Mouse (Mus musculus) lung, embryonic 14.5 days (tissue): ENCODE results near the gene Efcab7. TPM values are rescaled to one million over a fixed set of nuclear protein-coding genes. Genes with fewer than 3 reads are reported as not detected.

Experiments
- ATAC-seq: fragments of 200-750 bp; cut with Nextera tagmentation; 2 replicates; pipeline ENCODE4 v1.8.0; 2017; ENCODE audit warnings: mild to moderate bottlenecking, moderate TSS enrichment, moderate library complexity; ENCODE audit not compliant: insufficient read depth
- DNase-seq: peaks from one replicate; pipeline ENCODE4 v3.0.0-alpha.2; 2015
- H3K27ac ChIP-seq: fragments of 300-500 bp; sonication (generic); 2 replicates; pipeline ENCODE4 v1.5.1; 2014; ENCODE audit warnings: low read depth, mild to moderate bottlenecking, moderate library complexity
- H3K27me3 ChIP-seq: fragments of 300-500 bp; sonication (generic); 2 replicates; pipeline ENCODE4 v1.6.1; 2014; ENCODE audit warnings: low read length, control low read depth; ENCODE audit not compliant: insufficient read depth
- H3K36me3 ChIP-seq: fragments of 300-500 bp; sonication (generic); 2 replicates; pipeline ENCODE4 v1.6.1; 2014; ENCODE audit warnings: control low read depth; ENCODE audit not compliant: insufficient read depth
- H3K4me1 ChIP-seq: fragments of 300-500 bp; sonication (generic); 2 replicates; pipeline ENCODE4 v1.6.1; 2014; ENCODE audit warnings: antibody characterized with exemption, control low read depth; ENCODE audit not compliant: insufficient read depth
- H3K4me2 ChIP-seq: fragments of 300-500 bp; sonication (generic); 2 replicates; pipeline ENCODE4 v1.6.1; 2014; ENCODE audit warnings: mild to moderate bottlenecking
- H3K4me3 ChIP-seq: fragments of 300-500 bp; sonication (generic); 2 replicates; pipeline ENCODE4 v1.5.1; 2014; ENCODE audit warnings: low read depth, low read length
- H3K9ac ChIP-seq: fragments of 300-500 bp; sonication (generic); 2 replicates; pipeline ENCODE4 v1.6.1; 2014
- H3K9me3 ChIP-seq: fragments of 300-500 bp; sonication (generic); 2 replicates; pipeline ENCODE4 v1.6.1; 2016; ENCODE audit warnings: low read depth, low read length, control low read depth
- CTCF ChIP-seq: IDR thresholded peaks from 2 replicates; pipeline ENCODE4 v1.5.1; 2016; ENCODE audit warnings: antibody characterized with exemption, low read depth
- WGBS: fragments of 180-500 bp; shearing (Covaris S2); extraction: QIAGEN DNeasy Blood & Tissue Kit; methylation state at CpG from one replicate; pipeline ENCODE4 v1.1.7; 2014; 5-methylcytosine and 5-hydroxymethylcytosine counted together
- polyA plus RNA-seq: library from polyadenylated mRNA; unstranded; fragments of >200 nt; fragmentation: Nextera tagmentation; extraction: Ambion mirVana; gene quantifications from 2 replicates; pipeline ENCODE4 v1.2.1, GENCODE M21; 2014

The Efcab7 gene
- polyA plus RNA-seq, 1 experiment from 2014 or later = 25.6 TPM

DNA sequence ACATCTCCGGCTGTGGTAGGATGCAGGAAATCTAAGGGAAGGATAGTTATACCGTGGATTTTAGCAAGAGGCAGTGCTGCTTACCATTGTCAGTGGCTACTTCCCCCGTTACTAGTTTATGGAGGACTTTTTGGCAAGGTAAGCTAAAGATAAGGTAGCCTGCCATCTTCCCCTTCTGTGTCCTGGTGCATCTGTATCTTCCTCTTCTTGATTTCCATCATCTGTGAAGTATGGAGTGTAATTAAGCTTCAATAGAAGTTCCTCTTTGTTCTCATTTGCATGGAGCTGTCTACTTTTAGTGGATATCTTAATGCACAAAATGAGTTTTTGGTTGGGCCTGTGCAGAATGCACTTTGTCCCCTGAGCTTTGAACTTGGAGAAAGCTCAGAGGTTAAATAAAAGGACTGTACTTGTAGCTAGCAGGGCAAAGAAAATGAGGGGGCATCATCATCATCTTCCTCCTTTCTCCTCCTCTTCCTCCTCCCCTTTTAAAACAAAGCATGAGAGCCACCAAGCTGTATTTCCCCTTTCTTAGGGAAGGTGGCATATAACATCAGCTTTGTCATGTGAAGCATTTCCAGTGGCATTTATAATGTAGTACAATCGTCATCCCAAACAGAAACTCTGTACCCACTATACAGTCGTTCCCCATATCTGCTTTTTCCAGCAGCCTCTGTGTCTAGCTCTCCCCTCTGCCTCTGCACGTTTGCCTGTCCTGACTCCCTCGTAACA, 129.3 kb downstream of the Efcab7 start:
- no peaks in the 10 kb centered on the region for H3K27me3 ChIP-seq
- TF ChIP-seq CTCF = no peak
- no peak for ATAC-seq

DNA sequence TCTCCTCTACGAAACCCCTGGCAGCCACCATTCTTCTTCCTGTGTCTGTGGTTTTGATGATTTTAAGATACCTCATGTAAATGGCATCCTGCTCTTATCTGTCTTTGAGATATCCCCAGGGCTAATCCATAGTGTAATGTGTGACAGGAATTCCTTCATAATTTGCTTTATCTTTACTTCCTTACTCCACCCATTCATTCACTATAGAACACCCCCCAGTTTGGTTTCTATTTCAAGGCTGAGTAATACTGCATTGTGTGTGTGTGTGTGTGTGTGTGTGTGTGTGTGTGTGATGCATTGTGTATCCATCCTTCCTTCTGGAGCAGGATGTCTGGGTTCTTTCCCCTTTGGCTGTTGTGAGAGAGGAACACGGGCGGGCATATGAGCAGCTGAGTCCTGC, 130.3 kb downstream of the Efcab7 start:
- H3K4me3 ChIP-seq = no peak overlapping the region
- no peaks in the 10 kb centered on the region for H3K4me1 ChIP-seq
- TF ChIP-seq CTCF = no peak
- H3K36me3 ChIP-seq = peaks cover 7% of the 10 kb centered on the region; the same call in 1 of the 2 replicates
- no peak overlapping the region for H3K27ac ChIP-seq
- ATAC-seq = no peak
- 74% methylated on average over 3 of the region's 3 CpGs for WGBS
- no peaks in the 10 kb centered on the region for H3K9me3 ChIP-seq
- H3K27me3 ChIP-seq = no peaks in the 10 kb centered on the region
- H3K4me2 ChIP-seq = no peak overlapping the region
- no peak overlapping the region for H3K9ac ChIP-seq
- DNase-seq = no peak

More for the DNA sequence above, 129.3 kb downstream of the Efcab7 start:
- DNase-seq = no peak
- Histone ChIP-seq H3K4me3 (no peak overlapping the region), H3K9me3 (no peaks in the 10 kb centered on the region), H3K4me1 (no peaks in the 10 kb centered on the region), H3K4me2 (no peak overlapping the region), H3K9ac (no peak overlapping the region), H3K36me3 (no peaks in the 10 kb centered on the region), H3K27ac (no peak overlapping the region)
- WGBS = 75% methylated on average over 7 of the region's 7 CpGs

Other genes with a start within 250 kb of the Efcab7 start
- not detected in 2 replicates for gene Foxd3, start 172.9 kb upstream of the Efcab7 start, polyA plus RNA-seq
- gene Alg6, start 113.5 kb upstream of the Efcab7 start, polyA plus RNA-seq = 23.0 and 24.1 TPM in 2 replicates
- gene Pgm1, start 100.2 kb downstream of the Efcab7 start, polyA plus RNA-seq = 52.9 and 60.4 TPM in 2 replicates
- 39.0 and 41.6 TPM in 2 replicates for gene Itgb3bp, start 100.6 kb downstream of the Efcab7 start, polyA plus RNA-seq